Mouse (Mus musculus) activated CD4-positive, CD25-positive, alpha-beta regulatory T cell, adult 4 months (primary cell): ENCODE measurements around the gene Olfr1423. TPM values are rescaled to one million over a fixed set of nuclear protein-coding genes. Genes with fewer than 3 reads are reported as not detected.
"Not testable (repeated sequence)": the region's sequence is repeated elsewhere in the genome, so short reads cannot be mapped to it uniquely, and the experiment has no call there.

Experiments used
- ATAC-seq: one replicate; pipeline ENCODE4 v1.8.0; 2017
- polyA plus RNA-seq, 2 experiments: library from polyadenylated mRNA; unstranded; fragments of 100-300 nt; shearing (Covaris generic); gene quantifications; one replicate each; pipeline ENCODE4 v1.2.1; 2017

The Olfr1423 gene
- under 1 TPM in 1 of 2 experiments, not detected in 1; 0.05 TPM for polyA plus RNA-seq

GRCm38 (mm10) chr19:12041217-12041616 lies at the start of gene Olfr1423:
Olfr1423 (minus strand) TSS chr19:12041317.
- no peak for ATAC-seq

- ATAC-seq: not testable (repeated sequence)
Measured at GRCm38 (mm10) chr19:12077631-12078030, 36.5 kb upstream of the Olfr1423 start, which contains the start of gene Olfr1425. Olfr1425 (minus strand) TSS chr19:12077731.

- ATAC-seq: not testable (repeated sequence)
Measured at GRCm38 (mm10) chr19:12069546-12069945, 28.4 kb upstream of the Olfr1423 start.

- ATAC-seq: not testable (repeated sequence)
Measured at GRCm38 (mm10) chr19:12067806-12068205, 26.7 kb upstream of the Olfr1423 start.

GRCm38 (mm10) chr19:12062582-12062981 lies 21.5 kb upstream of the Olfr1423 start, which contains the start of gene Olfr1424:
Olfr1424 (minus strand) TSS chr19:12062682.
- not testable (repeated sequence) for ATAC-seq

GRCm38 (mm10) chr19:12043163-12043562 lies 2.0 kb upstream of the Olfr1423 start:
- ATAC-seq: no peak

- no peak for ATAC-seq
Measured at GRCm38 (mm10) chr19:12037727-12038126, 3.4 kb downstream of the Olfr1423 start.

- peak; percentile 88 for ATAC-seq
Measured at GRCm38 (mm10) chr19:12026606-12027005, 14.5 kb downstream of the Olfr1423 start.

- no peak for ATAC-seq
Measured at GRCm38 (mm10) chr19:12025333-12025732, 15.8 kb downstream of the Olfr1423 start.

- no peak for ATAC-seq
Measured at GRCm38 (mm10) chr19:12024149-12024548, 17.0 kb downstream of the Olfr1423 start.

GRCm38 (mm10) chr19:12016192-12016591 lies 24.9 kb downstream of the Olfr1423 start:
- ATAC-seq: no peak

- no peak for ATAC-seq
Measured at GRCm38 (mm10) chr19:12015708-12016107, 25.4 kb downstream of the Olfr1423 start.

- ATAC-seq: no peak
Measured at GRCm38 (mm10) chr19:12013228-12013627, 27.9 kb downstream of the Olfr1423 start.

- no peak for ATAC-seq
Measured at GRCm38 (mm10) chr19:12012615-12013014, 28.5 kb downstream of the Olfr1423 start.

GRCm38 (mm10) chr19:12011560-12012556 lies 29.3 kb downstream of the Olfr1423 start:
- ATAC-seq: peak; percentile 44

- peak; percentile 7 for ATAC-seq
Measured at GRCm38 (mm10) chr19:12010916-12011559, 30.1 kb downstream of the Olfr1423 start.

GRCm38 (mm10) chr19:12010281-12010771 lies 30.8 kb downstream of the Olfr1423 start:
- no peak for ATAC-seq

GRCm38 (mm10) chr19:12009501-12010280 lies 31.4 kb downstream of the Olfr1423 start:
- peak; percentile 5 for ATAC-seq

- no peak for ATAC-seq
Measured at GRCm38 (mm10) chr19:12008410-12009380, 32.4 kb downstream of the Olfr1423 start.

- no peak for ATAC-seq
Measured at GRCm38 (mm10) chr19:12007105-12007931, 33.8 kb downstream of the Olfr1423 start.
